Mouse (Mus musculus) kidney, adult 2 months (tissue): ENCODE data around the gene Arpp21. TPM values are rescaled to one million over a fixed set of nuclear protein-coding genes. Genes with fewer than 3 reads are reported as not detected.

ENCODE experiments used
- DNase-seq: peaks from one replicate; pipeline ENCODE4 v3.0.0; 2021
- H3K27ac ChIP-seq: fragments of 200-500 bp; 2 replicates; pipeline ENCODE4 v1.5.1; 2012; ENCODE audit warnings: low read depth, low read length, control low read depth, inconsistent platforms; ENCODE audit not compliant: insufficient read depth
- H3K27me3 ChIP-seq: fragments of 200-500 bp; replicated peaks from 2 replicates; pipeline ENCODE4 v1.6.1; 2012; ENCODE audit warnings: mild to moderate bottlenecking, moderate library complexity, low read length, inconsistent platforms; ENCODE audit not compliant: control insufficient read depth, insufficient read depth
- H3K36me3 ChIP-seq: fragments of 200-500 bp; 2 replicates; pipeline ENCODE4 v1.6.1; 2012; ENCODE audit warnings: mild to moderate bottlenecking, moderate library complexity, low read length, inconsistent platforms; ENCODE audit not compliant: control insufficient read depth, insufficient read depth
- H3K4me1 ChIP-seq: fragments of 200-500 bp; 2 replicates; pipeline ENCODE4 v1.6.1; 2011; ENCODE audit warnings: low read length; ENCODE audit not compliant: control insufficient read depth, insufficient read depth
- H3K4me3 ChIP-seq: fragments of 200-500 bp; 2 replicates; pipeline ENCODE4 v1.5.1; 2011; ENCODE audit warnings: mild to moderate bottlenecking, low read depth, low read length, control low read depth; ENCODE audit not compliant: insufficient read depth
- CTCF ChIP-seq: fragments of 200-500 bp; conservative IDR thresholded peaks from 2 replicates; pipeline ENCODE4 v1.5.1; 2011; ENCODE audit warnings: low read depth, mild to moderate bottlenecking, control low read depth, low read length, moderate library complexity, mixed read lengths; ENCODE audit not compliant: insufficient read depth, insufficient read length
- POLR2A ChIP-seq: fragments of 200-500 bp; IDR thresholded peaks from one replicate; pipeline ENCODE4 v1.6.1; 2011; ENCODE audit warnings: low read depth, low read length, control low read depth
- WGBS: fragments of 180-500 bp; shearing (Covaris S2); methylation state at CpG from one replicate; pipeline ENCODE4 v1.1.7; 2018; 5-methylcytosine and 5-hydroxymethylcytosine counted together
- polyA plus RNA-seq: library from polyadenylated mRNA; depleted of rRNA; stranded (reverse); fragments of >200 nt; gene quantifications from 2 replicates; pipeline ENCODE4 v1.2.3, GENCODE M21; 2012

The Arpp21 gene
- polyA plus RNA-seq, 1 experiment: 0.74 TPM

DNA sequence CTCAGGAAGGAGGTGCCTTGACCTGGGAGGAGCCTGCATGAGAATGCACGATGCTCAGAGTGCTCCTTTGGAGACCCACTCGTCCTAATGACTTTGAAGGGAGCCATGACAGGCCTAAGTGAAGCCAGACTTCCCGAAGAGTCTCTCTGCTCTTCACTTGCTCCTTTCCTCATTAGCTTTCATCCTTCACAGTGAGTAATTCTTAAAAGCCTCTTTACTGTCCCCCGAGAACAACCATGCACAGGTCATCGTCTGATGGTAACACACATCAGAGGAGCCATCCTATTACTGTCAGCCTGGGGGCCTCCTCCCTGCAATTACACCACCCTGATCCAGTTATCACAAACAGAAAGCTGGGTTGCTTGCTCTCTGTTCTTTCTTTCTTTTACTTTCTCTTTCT, 160.9 kb downstream of the Arpp21 start:
- H3K4me3 ChIP-seq: no peak overlapping the region
- no peak for TF ChIP-seq CTCF
- no peak for TF ChIP-seq POLR2A
- WGBS: 38% methylated on average over 5 of the region's 5 CpGs
- H3K27ac ChIP-seq: no peak overlapping the region
- H3K4me1 ChIP-seq: no peaks in the 10 kb centered on the region
- DNase-seq: no peak
- no peaks in the 10 kb centered on the region for H3K27me3 ChIP-seq
- no peaks in the 10 kb centered on the region for H3K36me3 ChIP-seq

DNA sequence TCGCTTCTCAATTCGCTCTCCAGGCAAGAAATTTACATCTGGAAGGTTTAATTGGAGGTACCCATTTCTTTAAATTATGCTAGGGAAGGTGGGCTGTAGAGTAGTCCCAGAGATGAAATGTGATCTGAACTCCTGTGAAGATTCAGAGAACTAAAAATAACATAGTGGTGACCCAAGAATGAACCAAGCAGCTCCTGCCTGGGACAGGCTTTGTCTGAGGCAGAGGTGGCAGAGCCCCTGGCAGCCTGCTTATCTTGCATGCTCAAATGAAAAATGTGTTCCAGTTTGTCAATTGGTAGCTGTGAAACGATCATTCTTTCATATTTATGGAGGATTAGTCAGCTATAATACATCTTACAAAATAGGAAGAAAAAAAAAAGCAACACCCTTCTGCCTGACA, 164.4 kb downstream of the Arpp21 start:
- no peaks in the 10 kb centered on the region for H3K4me1 ChIP-seq
- no peak for DNase-seq
- WGBS: 28% methylated on average over 3 of the region's 3 CpGs
- TF ChIP-seq CTCF (no peak), POLR2A (no peak)
- no peaks in the 10 kb centered on the region for H3K36me3 ChIP-seq
- no peaks in the 10 kb centered on the region for H3K27me3 ChIP-seq
- no peak overlapping the region for H3K4me3 ChIP-seq
- no peak overlapping the region for H3K27ac ChIP-seq

DNA sequence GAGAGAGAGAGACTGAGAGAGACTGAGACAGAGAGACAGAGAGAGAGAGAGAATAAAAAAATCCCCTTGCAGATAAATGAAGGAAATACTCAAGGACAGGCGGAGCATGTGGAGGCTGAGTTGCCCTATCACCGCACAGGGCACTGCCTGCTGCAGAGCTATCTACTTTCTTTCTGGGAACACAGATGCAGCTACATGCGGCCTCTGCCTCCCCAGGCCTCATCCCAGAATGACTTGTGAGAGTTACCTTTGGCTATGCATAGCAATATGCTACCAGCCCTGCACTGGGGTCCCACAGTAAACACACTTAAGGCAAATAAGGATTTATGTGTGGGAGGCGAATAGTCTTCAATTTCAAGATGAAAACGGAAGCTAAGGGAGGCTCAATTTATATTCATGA, 164.8 kb downstream of the Arpp21 start:
- TF ChIP-seq POLR2A: no peak
- TF ChIP-seq CTCF: no peak
- Histone ChIP-seq H3K4me1 (no peaks in the 10 kb centered on the region), H3K27ac (no peak overlapping the region), H3K27me3 (no peaks in the 10 kb centered on the region), H3K36me3 (no peaks in the 10 kb centered on the region), H3K4me3 (no peak overlapping the region)
- 37% methylated on average over 5 of the region's 5 CpGs for WGBS
- DNase-seq: no peak

DNA sequence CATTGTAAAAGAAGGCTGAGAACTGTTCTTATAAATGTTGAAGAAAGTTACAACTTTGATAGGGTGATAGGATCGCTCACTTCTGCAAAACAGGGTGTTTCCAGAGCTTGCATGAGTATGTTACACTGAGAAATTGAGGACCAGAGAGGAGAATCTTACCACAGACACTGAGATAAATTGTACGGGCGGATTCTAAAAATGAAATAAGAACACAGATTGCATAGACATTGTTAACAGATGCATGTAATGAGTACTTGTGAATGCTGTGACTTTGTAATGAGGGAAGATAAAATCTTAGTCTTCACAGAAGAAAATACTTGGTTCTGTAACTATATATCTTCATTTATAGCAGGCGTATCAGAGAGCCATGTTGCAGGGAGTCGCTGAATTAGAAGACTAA, 167.5 kb downstream of the Arpp21 start:
- Histone ChIP-seq H3K27ac (no peak overlapping the region), H3K36me3 (no peaks in the 10 kb centered on the region), H3K4me1 (no peaks in the 10 kb centered on the region), H3K4me3 (no peak overlapping the region), H3K27me3 (no peaks in the 10 kb centered on the region; the same call in 1 of the 2 replicates)
- WGBS: 89% methylated on average over 5 of the region's 5 CpGs
- no peak for TF ChIP-seq CTCF
- TF ChIP-seq POLR2A: no peak
- DNase-seq: no peak

DNA sequence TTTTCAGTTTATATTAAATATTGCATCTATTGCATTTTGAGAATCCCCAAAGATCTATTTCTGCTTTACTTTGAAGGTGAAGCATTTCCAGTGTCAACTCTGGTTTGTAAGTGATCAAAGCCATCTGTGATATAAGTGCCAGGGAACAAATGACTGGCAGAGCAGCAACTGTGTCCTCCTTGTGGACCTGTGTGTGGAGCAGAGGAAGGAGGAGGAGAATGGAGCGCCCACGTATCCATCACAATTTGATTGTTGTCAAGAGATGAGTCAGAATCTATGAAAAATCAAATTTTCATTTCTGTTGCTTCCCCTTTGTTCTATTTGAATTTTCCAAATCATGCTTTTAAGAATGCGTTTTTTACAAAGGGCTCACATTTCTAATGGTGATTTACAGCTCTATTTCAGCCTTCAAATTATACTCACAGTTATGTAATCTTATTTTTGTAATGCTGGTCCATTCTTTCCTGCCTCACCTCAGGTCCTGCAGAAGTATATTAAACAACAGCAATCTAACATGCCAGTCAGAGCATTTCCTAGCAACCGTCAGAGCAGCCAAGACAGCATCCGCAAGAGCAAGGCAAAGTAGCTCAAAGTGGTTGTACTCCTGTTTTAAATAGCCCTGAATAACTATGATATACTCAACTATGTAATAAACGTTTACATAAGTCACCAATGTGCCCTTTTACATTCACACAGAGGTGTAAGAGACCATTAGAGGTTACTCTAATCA, 174.9 kb downstream of the Arpp21 start:
- H3K36me3 ChIP-seq: no peaks in the 10 kb centered on the region
- no peak overlapping the region for H3K27ac ChIP-seq

DNA sequence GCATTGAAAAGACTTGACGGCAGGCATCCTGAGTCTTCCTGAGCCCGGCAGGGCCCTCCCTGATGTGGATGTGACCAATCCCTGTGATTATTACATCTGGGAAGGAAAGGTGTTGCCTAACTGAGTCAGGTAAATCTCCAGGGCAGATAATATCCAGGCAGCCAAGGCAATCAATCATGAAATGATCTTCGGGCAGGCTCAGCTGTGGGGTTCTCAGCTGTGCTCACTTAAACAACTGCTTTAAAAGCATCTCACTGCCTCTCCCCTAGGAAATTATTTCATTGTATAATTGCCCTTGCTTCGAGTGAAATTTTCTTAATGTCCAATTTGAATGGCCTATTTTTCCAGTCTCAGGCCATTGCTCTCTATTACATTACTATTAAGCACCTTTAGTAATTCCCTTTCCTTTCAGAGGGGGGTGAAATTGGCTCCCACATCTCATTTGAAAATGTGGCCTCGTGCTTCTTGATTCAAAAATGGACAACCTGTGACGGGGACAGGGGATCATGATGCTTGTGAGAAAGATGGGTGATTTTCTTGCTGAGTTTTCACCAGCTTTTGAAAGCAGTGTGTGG, 180.8 kb downstream of the Arpp21 start:
- H3K36me3 ChIP-seq: no peaks in the 10 kb centered on the region
- no peak overlapping the region for H3K4me3 ChIP-seq
- TF ChIP-seq POLR2A (no peak), CTCF (no peak)
- no peak overlapping the region for H3K27ac ChIP-seq
- 69% methylated on average over 6 of the region's 6 CpGs for WGBS
- no peaks in the 10 kb centered on the region for H3K27me3 ChIP-seq
- H3K4me1 ChIP-seq: no peaks in the 10 kb centered on the region
- no peak for DNase-seq

More for the DNA sequence above, 174.9 kb downstream of the Arpp21 start:
- no peak overlapping the region for H3K4me3 ChIP-seq
- no peak for TF ChIP-seq POLR2A
- WGBS: 70% methylated on average over 6 of the region's 6 CpGs
- H3K27me3 ChIP-seq: no peaks in the 10 kb centered on the region; the same call in 1 of the 2 replicates
- no peak for DNase-seq
- H3K4me1 ChIP-seq: no peaks in the 10 kb centered on the region

DNA sequence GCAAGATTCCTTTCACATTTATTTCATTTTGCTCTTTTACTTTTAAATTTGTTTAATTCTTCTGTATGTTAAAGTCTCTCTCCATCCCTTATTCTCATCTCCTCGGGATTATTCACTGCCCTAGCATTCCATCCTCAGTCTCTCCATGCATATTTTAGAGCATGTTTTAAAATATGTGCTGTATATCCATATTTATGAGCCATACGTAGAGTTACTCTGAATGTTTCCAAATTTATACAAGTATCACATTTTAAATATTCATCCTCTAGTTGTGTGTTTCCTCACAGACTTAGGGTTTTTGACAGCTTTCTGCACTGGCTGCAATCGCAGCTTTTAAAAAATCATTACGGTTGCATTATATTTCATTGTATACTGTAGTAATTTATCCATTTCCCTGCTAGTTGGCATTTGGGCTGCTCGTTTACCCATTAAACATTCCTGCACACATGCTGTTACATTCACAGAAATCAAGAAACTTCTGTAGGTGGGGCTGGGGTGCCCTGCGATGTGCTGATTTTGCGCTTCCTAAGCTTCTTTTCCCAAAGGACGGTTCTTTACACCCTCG, 187.8 kb downstream of the Arpp21 start:
- no peak for DNase-seq
- H3K4me1 ChIP-seq: no peaks in the 10 kb centered on the region
- H3K27me3 ChIP-seq: no peaks in the 10 kb centered on the region
- H3K36me3 ChIP-seq: no peaks in the 10 kb centered on the region
- no peak overlapping the region for H3K4me3 ChIP-seq
- TF ChIP-seq CTCF (no peak), POLR2A (no peak)
- no peak overlapping the region for H3K27ac ChIP-seq
- 85% methylated on average over 9 of the region's 9 CpGs for WGBS
